Mouse (Mus musculus) kidney, adult 2 months (tissue): ENCODE measurements around the gene Gcnt3.

Source experiments
- CTCF ChIP-seq: fragments of 200-500 bp; conservative IDR thresholded peaks from 2 replicates; pipeline ENCODE4 v1.5.1; 2011; ENCODE audit warnings: low read depth, mild to moderate bottlenecking, control low read depth, low read length, moderate library complexity, mixed read lengths; ENCODE audit not compliant: insufficient read depth, insufficient read length
- POLR2A ChIP-seq: fragments of 200-500 bp; IDR thresholded peaks from one replicate; pipeline ENCODE4 v1.6.1; 2011; ENCODE audit warnings: low read depth, low read length, control low read depth

GRCm38 (mm10) chr9:70012408-70012901, 25.4 kb downstream of the Gcnt3 start, which contains the start of gene Gtf2a2:
- TF ChIP-seq CTCF (no peak), POLR2A (peak; percentile 45)
